Mouse (Mus musculus) kidney, embryonic 16.5 days (tissue): ENCODE measurements at regions not wholly inside any gene's neighbourhood (a gene's known extent, or its start where the extent isn't known, plus 50 kb on each side); places are given as distances from the start of the nearest gene placed in this dataset.
"Not testable (repeated sequence)": the region's sequence is repeated elsewhere in the genome, so short reads cannot be mapped to it uniquely, and the experiment has no call there.

Source experiments
- ATAC-seq: fragments of 200-750 bp; cut with Nextera tagmentation; 2 replicates; pipeline ENCODE4 v1.8.0; 2017; ENCODE audit warnings: moderate TSS enrichment; ENCODE audit not compliant: low FRiP score, low TSS enrichment
- H3K27ac ChIP-seq: fragments of 300-500 bp; sonication (generic); 2 replicates; pipeline ENCODE4 v1.5.1; 2014; ENCODE audit warnings: low read length
- H3K27me3 ChIP-seq: fragments of 300-500 bp; sonication (generic); 2 replicates; pipeline ENCODE4 v1.6.1; 2014; ENCODE audit warnings: low read length, control low read depth, mixed read lengths; ENCODE audit not compliant: insufficient read depth
- H3K36me3 ChIP-seq: fragments of 300-500 bp; sonication (generic); 2 replicates; pipeline ENCODE4 v1.6.1; 2014; ENCODE audit warnings: low read length, control low read depth, mixed read lengths; ENCODE audit not compliant: insufficient read depth
- H3K4me1 ChIP-seq: fragments of 300-500 bp; sonication (generic); 2 replicates; pipeline ENCODE4 v1.6.1; 2014; ENCODE audit warnings: low read length, control low read depth, mixed read lengths; ENCODE audit not compliant: insufficient read depth
- H3K4me2 ChIP-seq: fragments of 300-500 bp; sonication (generic); replicated peaks from 2 replicates; pipeline ENCODE4 v1.6.1; 2014; ENCODE audit warnings: low read depth, low read length
- H3K4me3 ChIP-seq: fragments of 300-500 bp; sonication (generic); 2 replicates; pipeline ENCODE4 v1.5.1; 2014; ENCODE audit warnings: mild to moderate bottlenecking, low read length
- H3K9ac ChIP-seq: fragments of 300-500 bp; sonication (generic); replicated peaks from 2 replicates; pipeline ENCODE4 v1.6.1; 2014; ENCODE audit warnings: low read length
- H3K9me3 ChIP-seq: fragments of 300-500 bp; sonication (generic); 2 replicates; pipeline ENCODE4 v1.6.1; 2016; ENCODE audit warnings: low read length, control low read depth
- WGBS: fragments of 180-500 bp; shearing (Covaris S2); extraction: QIAGEN DNeasy Blood & Tissue Kit; methylation state at CpG from one replicate; pipeline ENCODE4 v1.1.7; 2014; 5-methylcytosine and 5-hydroxymethylcytosine counted together

- H3K27ac ChIP-seq, result no peak overlapping the region
- no peaks in the 10 kb centered on the region for H3K9me3 ChIP-seq
- 0 out of 2 replicates have a peak, but pooled peaks have one; percentile 46 for ATAC-seq
- 62% methylated on average over 5 of the region's 5 CpGs for WGBS
- H3K4me3 ChIP-seq, result no peak overlapping the region
- H3K4me1 ChIP-seq, result no peaks in the 10 kb centered on the region
- H3K9ac ChIP-seq, result no peak overlapping the region
- no peaks in the 10 kb centered on the region for H3K36me3 ChIP-seq
- no peak overlapping the region for H3K4me2 ChIP-seq
- H3K27me3 ChIP-seq, result no peaks in the 10 kb centered on the region
Measured at GRCm38 (mm10) chr12:113987233-113987990, 443.7 kb downstream of the Adam6a start.

GRCm38 (mm10) chr12:113992425-113992824 lies 448.7 kb downstream of the Adam6a start:
- no peaks in the 10 kb centered on the region for H3K27me3 ChIP-seq
- H3K36me3 ChIP-seq, result no peaks in the 10 kb centered on the region
- no peak overlapping the region for H3K4me3 ChIP-seq
- H3K4me2 ChIP-seq, result no peak overlapping the region
- H3K27ac ChIP-seq, result no peak overlapping the region
- no peak overlapping the region for H3K9ac ChIP-seq
- no peaks in the 10 kb centered on the region for H3K9me3 ChIP-seq
- no peak for ATAC-seq
- no peaks in the 10 kb centered on the region for H3K4me1 ChIP-seq
- 85% methylated on average over 2 of the region's 2 CpGs for WGBS

- not testable (repeated sequence) for H3K9me3 ChIP-seq, H3K4me3 ChIP-seq, H3K27me3 ChIP-seq, H3K9ac ChIP-seq, H3K27ac ChIP-seq, H3K4me1 ChIP-seq, ATAC-seq, H3K36me3 ChIP-seq, H3K4me2 ChIP-seq
- 60% methylated on average over 3 of the region's 3 CpGs for WGBS
Measured at GRCm38 (mm10) chr12:113994284-113994683, 450.6 kb downstream of the Adam6a start.

GRCm38 (mm10) chr12:114008491-114008890 lies 464.8 kb downstream of the Adam6a start:
- not testable (repeated sequence) for H3K4me3 ChIP-seq, H3K36me3 ChIP-seq, H3K27me3 ChIP-seq, H3K4me2 ChIP-seq, ATAC-seq, H3K27ac ChIP-seq, H3K9ac ChIP-seq, H3K9me3 ChIP-seq, H3K4me1 ChIP-seq

GRCm38 (mm10) chr12:114009391-114009790 lies 465.7 kb downstream of the Adam6a start:
- Histone ChIP-seq H3K9ac (no peak overlapping the region), H3K27ac (no peak overlapping the region), H3K9me3 (no peaks in the 10 kb centered on the region), H3K4me2 (no peak overlapping the region), H3K4me1 (no peaks in the 10 kb centered on the region), H3K4me3 (no peak overlapping the region), H3K36me3 (no peaks in the 10 kb centered on the region), H3K27me3 (no peaks in the 10 kb centered on the region)
- WGBS, result 59% methylated on average over 2 of the region's 2 CpGs
- no peak for ATAC-seq

GRCm38 (mm10) chr12:114012860-114013259 lies 469.2 kb downstream of the Adam6a start:
- ATAC-seq, H3K4me2 ChIP-seq, H3K4me1 ChIP-seq, H3K9ac ChIP-seq, H3K9me3 ChIP-seq, H3K27me3 ChIP-seq, H3K4me3 ChIP-seq, H3K36me3 ChIP-seq, H3K27ac ChIP-seq: not testable (repeated sequence)
- 23% methylated on average over 4 of the region's 4 CpGs for WGBS

- not testable (repeated sequence) for H3K4me2 ChIP-seq, H3K9me3 ChIP-seq, H3K9ac ChIP-seq, H3K27ac ChIP-seq, H3K4me1 ChIP-seq, ATAC-seq, H3K36me3 ChIP-seq, H3K4me3 ChIP-seq, H3K27me3 ChIP-seq
- 78% methylated on average over 2 of the region's 2 CpGs for WGBS
Measured at GRCm38 (mm10) chr12:114037011-114037410, 493.3 kb downstream of the Adam6a start.

- not testable (repeated sequence) for H3K4me1 ChIP-seq, H3K9ac ChIP-seq, H3K27ac ChIP-seq, H3K4me2 ChIP-seq, H3K9me3 ChIP-seq, ATAC-seq, H3K4me3 ChIP-seq, H3K36me3 ChIP-seq, H3K27me3 ChIP-seq
- 60% methylated on average over 8 of the region's 8 CpGs for WGBS
Measured at GRCm38 (mm10) chr12:114047991-114048390, 504.3 kb downstream of the Adam6a start.

- H3K4me1 ChIP-seq, result no peaks in the 10 kb centered on the region
- no peaks in the 10 kb centered on the region for H3K9me3 ChIP-seq
- H3K27ac ChIP-seq, result no peak overlapping the region
- H3K36me3 ChIP-seq, result no peaks in the 10 kb centered on the region
- H3K4me3 ChIP-seq, result no peak overlapping the region
- H3K27me3 ChIP-seq, result no peaks in the 10 kb centered on the region
- H3K9ac ChIP-seq, result no peak overlapping the region
- ATAC-seq, result no peak
- WGBS, result 91% methylated on average over 2 of the region's 2 CpGs
- H3K4me2 ChIP-seq, result no peak overlapping the region
Measured at GRCm38 (mm10) chr12:114053341-114053740, 509.6 kb downstream of the Adam6a start.

- Histone ChIP-seq H3K27ac (no peak overlapping the region), H3K36me3 (no peaks in the 10 kb centered on the region), H3K4me3 (no peak overlapping the region), H3K4me1 (no peaks in the 10 kb centered on the region), H3K4me2 (no peak overlapping the region), H3K9ac (no peak overlapping the region), H3K9me3 (no peaks in the 10 kb centered on the region; the same call in 1 of the 2 replicates), H3K27me3 (no peaks in the 10 kb centered on the region)
- no peak for ATAC-seq
- 70% methylated on average over 3 of the region's 3 CpGs for WGBS
Measured at GRCm38 (mm10) chr12:114059615-114060014, 515.9 kb downstream of the Adam6a start.
